In genomic region chr4:137719378-137720077, GRCm38 (mm10) we compare ENCODE assay signal across 10 mouse cellular contexts. TPM values are rescaled to one million over a fixed set of nuclear protein-coding genes. Genes with fewer than 3 reads are reported as not detected.
A peak's percentile ranks its signal among the peaks of the same experiment; 100 is the strongest.
DNase-seq lines count a peak whose midpoint lies in the region; ATAC-seq and TF ChIP-seq lines count a peak whose summit lies in the region.
"Had no signal": no experiment of that assay in that cellular context is flagged by ENCODE, and none has a peak within 500 bp of the region (broad histone marks: within the 10 kb centered on the region; RNA-seq: fewer than 3 reads in every experiment).

No protein-coding gene starts in this region.

- 0 out of 2 replicates have a peak overlapping the region, but pooled peaks have one; percentile 7 for H3K4me2 ChIP-seq in forebrain, embryonic 16.5 days (ENCODE audit: low read length)
- 0 out of 2 replicates have a peak overlapping the region, but pooled peaks have one; percentile 3 for H3K4me2 ChIP-seq in midbrain, embryonic 14.5 days (ENCODE audit: low read length)
- H3K4me2 ChIP-seq: intestine, embryonic 15.5 days had no signal

- H3K4me1 ChIP-seq in forebrain, embryonic 16.5 days (replicated peaks; ENCODE audit: control insufficient read depth, insufficient read depth, low read length) = peaks cover 23% of the 10 kb centered on the region
- peaks cover 12% of the 10 kb centered on the region for H3K4me1 ChIP-seq in midbrain, embryonic 14.5 days (ENCODE audit: control insufficient read depth, insufficient read depth, low read length)
- no peaks in the 10 kb centered on the region for H3K4me1 ChIP-seq in lung, adult 2 months (ENCODE audit: control insufficient read depth, insufficient read depth, low read length)

- no peaks in the 10 kb centered on the region for H3K9me3 ChIP-seq in forebrain, embryonic 16.5 days (ENCODE audit: control insufficient read depth, low read length)
- H3K9me3 ChIP-seq in midbrain, embryonic 14.5 days (ENCODE audit: control insufficient read depth, low read length) = no peaks in the 10 kb centered on the region
- H3K9me3 ChIP-seq: intestine, embryonic 15.5 days had no signal

- peak overlapping the region; percentile 51 for H3K9ac ChIP-seq in forebrain, embryonic 16.5 days (replicated peaks; ENCODE audit: low read depth, low read length)
- peak overlapping the region; percentile 40 for H3K9ac ChIP-seq in midbrain, embryonic 14.5 days (replicated peaks; ENCODE audit: low read length)
- H3K9ac ChIP-seq: intestine, embryonic 15.5 days had no signal

- peaks cover 3% of the 10 kb centered on the region; the same call in 1 of the 2 replicates for H3K27me3 ChIP-seq in forebrain, embryonic 16.5 days (replicated peaks; ENCODE audit: control insufficient read depth, insufficient read depth, low read length)
- H3K27me3 ChIP-seq in midbrain, embryonic 14.5 days (ENCODE audit: control insufficient read depth, insufficient read depth, low read length) = 0 out of 2 replicates have a peak, but pooled peaks cover 3% of the 10 kb centered on the region

- H3K27ac ChIP-seq in forebrain, embryonic 16.5 days (ENCODE audit: low read length) = peak overlapping the region; percentile 78
- H3K27ac ChIP-seq in midbrain, embryonic 14.5 days (replicated peaks; ENCODE audit: low read depth, low read length) = peak overlapping the region; percentile 83
- H3K27ac ChIP-seq in layer of hippocampus, adult 2 months = no peak overlapping the region; the same call in 1 of the 2 replicates
- H3K27ac ChIP-seq: intestine, embryonic 15.5 days had no signal

- 34% methylated on average over 15 of the region's 15 CpGs for WGBS in forebrain, embryonic 16.5 days
- 29% methylated on average over 15 of the region's 15 CpGs for WGBS in midbrain, embryonic 14.5 days
- WGBS in lung, adult 2 months = 39% methylated on average over 15 of the region's 15 CpGs

- DNase-seq in ES-CJ7 (ENCODE audit: low read depth, low spot score) = peak; percentile 90
- peak; percentile 74 for DNase-seq in adrenal gland, postnatal 10 days
- DNase-seq in midbrain, embryonic 14.5 days = peak; percentile 74
- no peak for DNase-seq in layer of hippocampus, adult 2 months (ENCODE audit: low spot score in 2 of 2)
- DNase-seq in spleen, adult 18-20 months = no peak
- no peak for DNase-seq in lung, adult 2 months
- DNase-seq: right cerebral cortex, postnatal 14 days had no signal

- ATAC-seq in forebrain, embryonic 16.5 days = peak; percentile 30; the same call in 1 of the 2 replicates
- ATAC-seq in midbrain, embryonic 14.5 days (ENCODE audit: low FRiP score, low TSS enrichment) = peak; percentile 25; the same call in 1 of the 2 replicates
- ATAC-seq: intestine, embryonic 15.5 days; lung, postnatal 0 days had no signal

- no peak overlapping the region for H3K4me3 ChIP-seq in forebrain, embryonic 16.5 days (replicated peaks; ENCODE audit: low read length)
- no peak overlapping the region for H3K4me3 ChIP-seq in midbrain, embryonic 14.5 days (replicated peaks; ENCODE audit: low read depth, low read length)
- no peak overlapping the region for H3K4me3 ChIP-seq in layer of hippocampus, adult 2 months
- no peak overlapping the region for H3K4me3 ChIP-seq in lung, adult 2 months (replicated peaks; ENCODE audit: extremely low read depth, low read depth, low read length)
- H3K4me3 ChIP-seq: intestine, embryonic 15.5 days had no signal

- TF ChIP-seq CTCF in layer of hippocampus, adult 2 months (conservative IDR thresholded peaks at IDR 0.05) = no peak
- no peak for TF ChIP-seq CTCF in lung, adult 2 months (IDR thresholded peaks at IDR 0.05; ENCODE audit: insufficient read depth, low read length)

- no peak for TF ChIP-seq POLR2A in lung, adult 2 months (IDR thresholded peaks at IDR 0.05; ENCODE audit: borderline replicate concordance, extremely low read depth, low read depth, low read length)

- no peaks in the 10 kb centered on the region for H3K36me3 ChIP-seq in forebrain, embryonic 16.5 days (ENCODE audit: control insufficient read depth, insufficient read depth)
- H3K36me3 ChIP-seq in midbrain, embryonic 14.5 days (ENCODE audit: control insufficient read depth, insufficient read depth, low read length) = 0 out of 2 replicates have a peak, but pooled peaks cover 4% of the 10 kb centered on the region
- H3K36me3 ChIP-seq: intestine, embryonic 15.5 days had no signal

RNA-seq across cellular contexts. Expression of gene Rap1gap, which starts 55.0 kb away (rescaled TPM):
- total RNA-seq in adrenal gland, postnatal 10 days (2021) = 10 to 100 TPM; 31.3 to 48.5 TPM
- 35.4 and 51.6 TPM in 2 replicates for polyA plus RNA-seq in forebrain, embryonic 16.5 days (2015; fragmentation: Nextera tagmentation; extraction: Ambion mirVana)
- 57.7 and 60.8 TPM in 2 replicates for polyA plus RNA-seq in midbrain, embryonic 14.5 days (2014; fragmentation: Nextera tagmentation; extraction: Ambion mirVana)
- 100 to 1,000 TPM; 281 to 291 TPM for total RNA-seq in layer of hippocampus, adult 2 months (2021)
- polyA plus RNA-seq in lung, adult 2 months (2012; rRNA removed) = 68.3 and 101 TPM in 2 replicates

Comparison
In these comparisons a context has a peak if more than half of its experiments do, and no peak if none do; other contexts are left out.
1. DNase-seq: peak in ES-CJ7 (single experiment), adrenal gland, postnatal 10 days (single experiment) and midbrain, embryonic 14.5 days (single experiment); none in layer of hippocampus, adult 2 months (0 of 2), spleen, adult 18-20 months (0 of 2) and lung, adult 2 months (single experiment).